Mouse (Mus musculus) forebrain, postnatal 0 days (tissue): ENCODE measurements around the gene Zfp512. TPM values are rescaled to one million over a fixed set of nuclear protein-coding genes. Genes with fewer than 3 reads are reported as not detected.
"Not testable (repeated sequence)": the region's sequence is repeated elsewhere in the genome, so short reads cannot be mapped to it uniquely, and the experiment has no call there.

Experiments
- ATAC-seq: fragments of 200-750 bp; cut with Nextera tagmentation; 2 replicates; pipeline ENCODE4 v1.8.0; 2017; ENCODE audit warnings: mild to moderate bottlenecking, moderate library complexity
- DNase-seq: peaks from one replicate; pipeline ENCODE4 v3.0.0-alpha.2; 2015
- H3K27ac ChIP-seq: fragments of 300-500 bp; sonication (generic); 2 replicates; pipeline ENCODE4 v1.5.1; 2014; ENCODE audit warnings: low read depth, mild to moderate bottlenecking, antibody characterized with exemption, low read length, moderate library complexity, mixed read lengths
- H3K27me3 ChIP-seq: fragments of 300-500 bp; sonication (generic); 2 replicates; pipeline ENCODE4 v1.6.1; 2014; ENCODE audit warnings: mild to moderate bottlenecking, low read length, mixed read lengths; ENCODE audit not compliant: insufficient read depth
- H3K36me3 ChIP-seq: fragments of 300-500 bp; sonication (generic); 2 replicates; pipeline ENCODE4 v1.6.1; 2014; ENCODE audit warnings: mild to moderate bottlenecking, moderate library complexity; ENCODE audit not compliant: insufficient read depth
- H3K4me1 ChIP-seq: fragments of 300-500 bp; sonication (generic); 2 replicates; pipeline ENCODE4 v1.6.1; 2014; ENCODE audit warnings: antibody characterized with exemption; ENCODE audit not compliant: insufficient read depth
- H3K4me2 ChIP-seq: fragments of 300-500 bp; sonication (generic); 2 replicates; pipeline ENCODE4 v1.6.1; 2014; ENCODE audit warnings: low read depth, mild to moderate bottlenecking, moderate library complexity
- H3K4me3 ChIP-seq: fragments of 300-500 bp; sonication (generic); 2 replicates; pipeline ENCODE4 v1.5.1; 2014; ENCODE audit warnings: low read depth, low read length, mixed read lengths
- H3K9ac ChIP-seq: fragments of 300-500 bp; sonication (generic); 2 replicates; pipeline ENCODE4 v1.6.1; 2014; ENCODE audit warnings: mild to moderate bottlenecking
- H3K9me3 ChIP-seq: fragments of 300-500 bp; sonication (generic); 2 replicates; pipeline ENCODE4 v1.6.1; 2016; ENCODE audit warnings: low read length
- CTCF ChIP-seq: sonication (generic); IDR thresholded peaks from 2 replicates; pipeline ENCODE4 v1.5.1; 2016; ENCODE audit warnings: antibody characterized with exemption, control low read depth, low read depth
- WGBS: fragments of 180-500 bp; shearing (Covaris S2); extraction: QIAGEN DNeasy Blood & Tissue Kit; methylation state at CpG from one replicate; pipeline ENCODE4 v1.1.7; 2014; 5-methylcytosine and 5-hydroxymethylcytosine counted together
- polyA plus RNA-seq: library from polyadenylated mRNA; unstranded; fragments of >200 nt; fragmentation: Nextera tagmentation; extraction: Ambion mirVana; gene quantifications from 2 replicates; pipeline ENCODE4 v1.2.1, GENCODE M21; 2015
- total RNA-seq: library from RNA; depleted of rRNA; stranded (reverse); fragments of >200 nt; gene quantifications from 2 replicates; pipeline ENCODE4 v1.2.3, GENCODE M21; 2014; rRNA removed

The Zfp512 gene
- total and polyA plus RNA-seq, 2 experiments from 2014 or later = 80.2 to 101 TPM

DNA sequence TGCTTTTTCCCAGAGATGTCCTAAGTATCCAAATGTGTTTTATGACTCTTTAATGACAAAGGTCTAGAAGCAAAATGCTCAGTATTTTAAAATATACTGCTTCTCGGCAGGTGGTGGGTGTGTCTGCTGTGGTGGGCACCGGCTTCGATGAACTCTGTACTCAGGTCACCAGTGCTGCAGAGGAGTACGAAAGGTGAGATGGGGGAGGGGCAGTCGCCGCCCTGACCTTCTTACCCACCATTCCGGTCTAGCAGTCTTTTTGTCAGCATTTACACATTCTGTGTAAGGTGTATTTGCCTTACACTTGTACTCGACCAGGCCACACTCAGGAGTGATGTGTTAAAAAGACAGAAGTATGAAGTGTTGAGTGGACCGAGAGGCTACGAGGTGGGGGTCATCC is 52.6 kb downstream of the Zfp512 start:
- 95% methylated on average over 10 of the region's 10 CpGs for WGBS
- Histone ChIP-seq H3K9me3 (no peaks in the 10 kb centered on the region), H3K4me2 (no peak overlapping the region), H3K4me1 (no peaks in the 10 kb centered on the region), H3K36me3 (peaks cover 78% of the 10 kb centered on the region), H3K27ac (no peak overlapping the region), H3K9ac (no peak overlapping the region), H3K27me3 (no peaks in the 10 kb centered on the region), H3K4me3 (no peak overlapping the region)
- ATAC-seq (no peak), DNase-seq (no peak)
- no peak for TF ChIP-seq CTCF

DNA sequence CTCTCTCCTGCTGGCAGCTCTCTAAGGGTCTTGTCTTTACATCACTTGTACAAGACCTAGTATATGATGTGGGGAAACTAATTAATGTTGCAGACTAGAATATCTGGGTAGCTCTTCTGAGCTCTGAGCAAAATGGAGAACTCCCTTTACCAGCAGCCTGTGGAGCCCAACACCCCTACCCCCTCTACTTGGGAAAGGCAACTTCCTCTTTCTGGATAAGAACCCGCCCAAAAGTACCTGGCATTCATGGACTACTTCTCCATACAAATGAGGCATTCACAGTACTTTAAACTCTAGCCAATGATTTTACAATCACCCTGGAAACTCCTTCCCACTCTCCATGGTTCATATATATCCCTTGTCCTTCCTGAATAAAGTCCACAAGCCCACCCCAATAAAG is 60.2 kb downstream of the Zfp512 start:
- 78% methylated on average over 1 of the region's 1 CpGs for WGBS
- ATAC-seq (no peak), DNase-seq (no peak)
- no peak overlapping the region for H3K4me3 ChIP-seq
- H3K9me3 ChIP-seq = no peaks in the 10 kb centered on the region
- no peak for TF ChIP-seq CTCF
- H3K9ac ChIP-seq = no peak overlapping the region
- H3K36me3 ChIP-seq = peaks cover 81% of the 10 kb centered on the region
- H3K27ac ChIP-seq = no peak overlapping the region
- H3K4me2 ChIP-seq = no peak overlapping the region
- H3K4me1 ChIP-seq = no peaks in the 10 kb centered on the region
- no peaks in the 10 kb centered on the region for H3K27me3 ChIP-seq

DNA sequence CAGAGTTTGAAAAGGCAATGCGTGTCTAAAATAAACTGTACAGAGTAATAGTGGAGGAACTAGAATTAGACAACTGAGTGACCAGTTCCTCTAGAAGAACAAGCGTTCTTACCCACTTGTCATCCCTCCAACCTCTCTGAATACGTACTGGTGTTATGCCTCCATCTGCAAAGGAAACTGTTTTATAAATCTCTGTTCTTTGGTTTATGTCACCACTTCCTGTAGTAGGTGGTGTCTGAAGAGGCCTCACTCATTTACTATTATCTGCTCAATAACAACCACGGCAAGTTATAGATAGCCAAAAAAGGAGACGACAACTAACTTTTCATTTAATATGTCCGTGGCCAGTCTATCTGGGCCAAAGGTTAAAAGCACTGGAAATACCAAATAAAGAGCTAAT is 68.3 kb downstream of the Zfp512 start:
- no peaks in the 10 kb centered on the region for H3K27me3 ChIP-seq
- TF ChIP-seq CTCF = no peak
- DNase-seq (no peak), ATAC-seq (no peak)
- H3K4me2 ChIP-seq = no peak overlapping the region
- WGBS = 96% methylated on average over 6 of the region's 6 CpGs
- peaks cover 63% of the 10 kb centered on the region for H3K36me3 ChIP-seq
- H3K9me3 ChIP-seq = no peaks in the 10 kb centered on the region
- H3K4me1 ChIP-seq = no peaks in the 10 kb centered on the region; the same call in 1 of the 2 replicates
- no peak overlapping the region for H3K4me3 ChIP-seq
- no peak overlapping the region for H3K9ac ChIP-seq
- H3K27ac ChIP-seq = no peak overlapping the region

DNA sequence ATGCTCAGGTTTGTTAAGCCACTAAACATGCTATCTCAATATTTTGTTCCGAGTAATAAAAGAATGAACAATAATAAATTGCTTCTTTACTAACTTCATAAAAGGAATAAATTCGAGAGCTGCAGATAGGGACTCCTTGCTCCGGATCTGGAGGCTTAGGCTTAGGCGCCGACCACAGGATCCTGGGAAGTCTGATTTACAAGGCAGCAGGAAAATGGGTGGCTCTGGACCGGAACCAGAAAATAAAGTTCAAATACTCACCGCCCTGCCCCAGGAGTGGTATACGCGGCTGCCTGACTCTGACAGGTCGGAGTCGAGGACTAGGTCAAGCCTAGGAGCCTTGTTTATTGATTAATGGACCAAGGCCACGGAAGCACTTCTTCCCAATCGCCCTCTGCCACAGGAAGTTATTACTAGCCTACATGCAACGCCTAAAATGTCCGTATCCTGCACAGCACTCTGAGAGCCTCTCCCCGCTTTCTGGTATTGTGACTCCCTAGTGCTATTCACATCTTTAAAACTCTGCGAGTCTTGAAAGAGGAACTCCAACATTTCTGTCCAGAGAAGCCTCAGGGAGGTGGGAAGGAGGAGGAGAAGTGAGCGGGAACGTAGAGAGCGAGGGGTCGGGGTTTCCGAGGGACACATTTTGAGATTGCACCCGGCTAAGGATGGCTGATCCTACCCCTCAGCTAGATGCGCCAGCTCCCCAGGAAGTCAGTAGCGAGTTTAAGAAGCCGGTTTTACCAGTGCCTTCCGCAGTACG is 74.3 kb downstream of the Zfp512 start, which contains the start of gene Slc4a1ap:
TSS of gene Slc4a1ap (plus strand) at position 642 of the 763 bp plus-strand sequence.
- H3K9me3 ChIP-seq = no peaks in the 10 kb centered on the region
- DNase-seq (peak; percentile 92), ATAC-seq (peak; percentile 94)
- TF ChIP-seq CTCF = no peak
- H3K4me1 ChIP-seq = peaks cover 18% of the 10 kb centered on the region
- H3K4me3 ChIP-seq = peak within 1 kb of the TSS; percentile 84
- no peaks in the 10 kb centered on the region for H3K27me3 ChIP-seq
- H3K27ac ChIP-seq = peak within 1 kb of the TSS; percentile 88
- H3K36me3 ChIP-seq = peaks cover 29% of the 10 kb centered on the region
- H3K9ac ChIP-seq = peak within 1 kb of the TSS; percentile 80
- H3K4me2 ChIP-seq = peak within 1 kb of the TSS; percentile 96
- WGBS = 2% methylated on average over 28 of the region's 28 CpGs

DNA sequence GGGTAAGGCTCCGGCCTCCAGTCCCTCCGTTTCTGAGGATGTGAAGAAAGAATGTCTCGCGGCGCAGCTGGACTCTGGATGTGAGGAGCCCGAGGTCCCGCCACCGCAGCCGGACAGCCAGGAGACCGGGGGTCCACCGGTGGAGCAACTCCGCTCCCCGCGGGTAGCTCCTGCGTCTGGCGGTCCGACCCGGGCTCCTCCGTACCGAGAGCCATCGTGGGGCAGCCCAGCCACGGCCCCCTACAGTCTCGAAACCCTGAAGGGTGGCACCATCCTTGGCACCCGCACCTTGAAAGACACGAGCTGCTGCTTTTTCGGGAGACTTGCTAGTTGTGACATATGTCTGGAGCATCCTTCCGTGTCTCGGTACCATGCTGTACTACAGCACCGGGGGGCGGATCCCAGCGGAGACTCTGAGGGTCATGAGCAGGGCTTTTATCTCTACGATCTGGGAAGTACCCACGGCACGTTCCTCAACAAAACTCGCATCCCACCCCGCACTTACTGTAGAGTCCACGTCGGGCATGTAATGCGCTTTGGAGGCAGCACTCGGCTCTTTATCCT is 75.0 kb downstream of the Zfp512 start:
- DNase-seq (no peak), ATAC-seq (peak; percentile 30; the same call in 1 of the 2 replicates)
- peaks cover 18% of the 10 kb centered on the region for H3K4me1 ChIP-seq
- peak overlapping the region; percentile 96 for H3K4me2 ChIP-seq
- H3K36me3 ChIP-seq = peaks cover 32% of the 10 kb centered on the region
- peak overlapping the region; percentile 80 for H3K9ac ChIP-seq
- no peak for TF ChIP-seq CTCF
- peak overlapping the region; percentile 84 for H3K4me3 ChIP-seq
- H3K27ac ChIP-seq = peak overlapping the region; percentile 88
- H3K27me3 ChIP-seq = no peaks in the 10 kb centered on the region
- WGBS = 6% methylated on average over 40 of the region's 40 CpGs
- no peaks in the 10 kb centered on the region for H3K9me3 ChIP-seq

DNA sequence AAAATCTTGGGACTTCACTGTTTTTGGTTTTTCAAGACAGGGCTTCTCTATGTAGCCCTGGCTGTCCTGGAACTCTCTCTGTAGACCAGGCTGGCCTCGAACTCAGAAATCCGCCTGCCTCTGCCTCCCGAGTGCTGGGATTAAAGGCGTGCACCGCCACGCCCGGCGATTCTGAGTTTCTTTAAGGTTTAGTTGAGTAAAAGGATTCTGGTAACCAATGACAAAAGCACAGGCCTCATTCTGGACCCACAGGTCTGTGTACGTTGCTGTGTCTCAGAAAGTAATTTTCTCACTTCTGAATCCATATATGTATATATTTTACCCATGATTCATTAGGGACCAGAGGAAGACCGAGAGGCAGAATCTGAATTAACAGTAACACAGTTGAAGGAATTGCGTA is 75.5 kb downstream of the Zfp512 start, which contains the start of gene Supt7l:
TSS of gene Supt7l (minus strand) at position 101 of the 400 bp plus-strand sequence.
- not testable (repeated sequence) for ATAC-seq, DNase-seq, H3K27me3 ChIP-seq, H3K9me3 ChIP-seq
- Histone ChIP-seq H3K36me3 (peaks cover 32% of the 10 kb centered on the region), H3K4me3 (peak within 1 kb of the TSS; percentile 84), H3K27ac (peak within 1 kb of the TSS; percentile 88), H3K4me1 (peaks cover 18% of the 10 kb centered on the region), H3K4me2 (peak within 1 kb of the TSS; percentile 96), H3K9ac (peak within 1 kb of the TSS; percentile 80)
- 80% methylated on average over 11 of the region's 11 CpGs for WGBS

DNA sequence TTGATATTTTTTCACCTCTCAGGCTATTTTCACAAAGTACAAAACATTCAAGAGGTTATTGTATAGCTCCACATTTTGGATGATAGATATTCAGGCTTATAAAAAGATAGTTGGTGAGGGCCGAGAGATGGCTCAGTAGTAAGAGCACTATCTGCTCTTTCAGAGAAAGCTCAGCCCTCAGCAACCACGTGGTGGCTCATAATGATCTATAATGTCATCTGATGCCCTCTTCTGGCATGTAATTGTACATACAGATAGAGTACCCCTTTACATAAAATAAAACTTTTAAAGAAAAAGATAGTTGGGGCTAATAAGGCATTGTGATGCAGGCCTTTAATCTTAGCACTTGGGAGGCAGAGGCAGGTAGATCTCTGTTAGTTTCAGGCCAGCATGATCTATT is 76.3 kb downstream of the Zfp512 start:
- Histone ChIP-seq H3K9ac (no peak overlapping the region), H3K27me3 (no peaks in the 10 kb centered on the region), H3K4me3 (no peak overlapping the region), H3K4me1 (peaks cover 18% of the 10 kb centered on the region), H3K27ac (no peak overlapping the region), H3K36me3 (peaks cover 33% of the 10 kb centered on the region), H3K4me2 (no peak overlapping the region), H3K9me3 (no peaks in the 10 kb centered on the region)
- WGBS = 60% methylated on average over 2 of the region's 2 CpGs
- DNase-seq (no peak), ATAC-seq (no peak)
- no peak for TF ChIP-seq CTCF

Other genes with a start within 250 kb of the Zfp512 start
- 93.4 and 102 TPM in 2 replicates for gene Ppm1g, start 231.7 kb upstream of the Zfp512 start, total RNA-seq
- gene Ppm1g, start 231.7 kb upstream of the Zfp512 start, polyA plus RNA-seq = 156 and 175 TPM in 2 replicates
- 106 and 132 TPM in 2 replicates for gene Nrbp1, start 211.6 kb upstream of the Zfp512 start, total RNA-seq
- gene Nrbp1, start 211.6 kb upstream of the Zfp512 start, polyA plus RNA-seq = 127 and 133 TPM in 2 replicates
- 0.62 and 0.92 TPM in 2 replicates for gene Gm9970, start 211.2 kb upstream of the Zfp512 start, total RNA-seq
- gene Gm9970, start 211.2 kb upstream of the Zfp512 start, polyA plus RNA-seq = 0.29 and 0.51 TPM in 2 replicates
- gene Krtcap3, start 200.7 kb upstream of the Zfp512 start, total RNA-seq = 2.6 and 8.6 TPM in 2 replicates
- 2.2 and 2.5 TPM in 2 replicates for gene Krtcap3, start 200.7 kb upstream of the Zfp512 start, polyA plus RNA-seq
- 31.1 and 42.6 TPM in 2 replicates for gene Ift172, start 161.3 kb upstream of the Zfp512 start, total RNA-seq
- gene Ift172, start 161.3 kb upstream of the Zfp512 start, polyA plus RNA-seq = 9.9 and 12.8 TPM in 2 replicates
- gene Fndc4, start 156.4 kb upstream of the Zfp512 start, total RNA-seq = 156 and 201 TPM in 2 replicates
- gene Fndc4, start 156.4 kb upstream of the Zfp512 start, polyA plus RNA-seq = 108 and 111 TPM in 2 replicates
- gene Gckr, start 155.0 kb upstream of the Zfp512 start, total RNA-seq = 0.05 and 1.5 TPM in 2 replicates
- gene Gckr, start 155.0 kb upstream of the Zfp512 start, polyA plus RNA-seq = 0.23 and 0.54 TPM in 2 replicates
- gene 4930548H24Rik, start 33.3 kb downstream of the Zfp512 start, total RNA-seq = 0.31 and 1.6 TPM in 2 replicates
- not detected in 2 replicates for gene 4930548H24Rik, start 33.3 kb downstream of the Zfp512 start, polyA plus RNA-seq
- 36.6 and 40.4 TPM in 2 replicates for gene Gpn1, start 42.3 kb downstream of the Zfp512 start, total RNA-seq
- 65.9 and 68.4 TPM in 2 replicates for gene Gpn1, start 42.3 kb downstream of the Zfp512 start, polyA plus RNA-seq
- 29.3 and 36.9 TPM in 2 replicates for gene Slc4a1ap, start 74.6 kb downstream of the Zfp512 start, total RNA-seq
- gene Slc4a1ap, start 74.6 kb downstream of the Zfp512 start, polyA plus RNA-seq = 16.6 and 25.6 TPM in 2 replicates
- 25.2 and 29.6 TPM in 2 replicates for gene Supt7l, start 75.4 kb downstream of the Zfp512 start, total RNA-seq
- 10.6 and 19.7 TPM in 2 replicates for gene Supt7l, start 75.4 kb downstream of the Zfp512 start, polyA plus RNA-seq
- 166 and 203 TPM in 2 replicates for gene Mrpl33, start 144.5 kb downstream of the Zfp512 start, total RNA-seq
- gene Mrpl33, start 144.5 kb downstream of the Zfp512 start, polyA plus RNA-seq = 295 and 354 TPM in 2 replicates
- 0.90 and 2.2 TPM in 2 replicates for gene Rbks, start 245.2 kb downstream of the Zfp512 start, total RNA-seq
- 2.3 and 3.4 TPM in 2 replicates for gene Rbks, start 245.2 kb downstream of the Zfp512 start, polyA plus RNA-seq
- gene Babam2, start 245.3 kb downstream of the Zfp512 start, total RNA-seq = 42.6 and 42.7 TPM in 2 replicates
- gene Babam2, start 245.3 kb downstream of the Zfp512 start, polyA plus RNA-seq = 58.4 and 61.5 TPM in 2 replicates